Mouse (Mus musculus): ENCODE data around the gene Ptprm.

GRCm38 (mm10) chr17:67159611-67160010, 194.6 kb downstream of the Ptprm start:
- no peak for TF ChIP-seq CTCF (IDR thresholded peaks at IDR 0.05; ENCODE audit: borderline replicate concordance, insufficient read depth, low read depth, low read length)
- TF ChIP-seq POLR2A (IDR thresholded peaks at IDR 0.05; ENCODE audit: borderline replicate concordance, insufficient read depth, low read length) = no peak

Data from cerebellum, adult 2 months (tissue).